Mouse (Mus musculus) midbrain, embryonic 10.5 days (tissue): Measurements from ENCODE around the gene Mmrn2. TPM values are rescaled to one million over a fixed set of nuclear protein-coding genes. Genes with fewer than 3 reads are reported as not detected.
"Not testable (repeated sequence)": the region's sequence is repeated elsewhere in the genome, so short reads cannot be mapped to it uniquely, and the experiment has no call there.

Source experiments
- DNase-seq: peaks from one replicate; pipeline ENCODE4 v3.0.0-alpha.2; 2017; ENCODE audit warnings: low spot score
- H3K27ac ChIP-seq: fragments of 300-500 bp; sonication (generic); replicated peaks from 2 replicates; pipeline ENCODE4 v1.5.1; 2016; ENCODE audit warnings: mild to moderate bottlenecking
- H3K27me3 ChIP-seq: fragments of 300-500 bp; sonication (generic); 2 replicates; pipeline ENCODE4 v1.6.1; 2016; ENCODE audit warnings: low read depth, mild to moderate bottlenecking; ENCODE audit not compliant: poor library complexity, severe bottlenecking
- H3K36me3 ChIP-seq: fragments of 300-500 bp; sonication (generic); 2 replicates; pipeline ENCODE4 v1.6.1; 2016; ENCODE audit warnings: mild to moderate bottlenecking, moderate library complexity
- H3K4me1 ChIP-seq: fragments of 300-500 bp; sonication (generic); 2 replicates; pipeline ENCODE4 v1.6.1; 2016
- H3K4me3 ChIP-seq: fragments of 300-500 bp; sonication (generic); 2 replicates; pipeline ENCODE4 v1.5.1; 2016; ENCODE audit warnings: mild to moderate bottlenecking, moderate library complexity
- H3K9me3 ChIP-seq: fragments of 300-500 bp; sonication (generic); replicated peaks from 2 replicates; pipeline ENCODE4 v1.6.1; 2016; ENCODE audit warnings: mild to moderate bottlenecking
- WGBS: fragments of 180-500 bp; shearing (Covaris S2); methylation state at CpG from one replicate; pipeline ENCODE4 v1.1.7; 2016; 5-methylcytosine and 5-hydroxymethylcytosine counted together
- polyA plus RNA-seq: library from polyadenylated mRNA; unstranded; fragments of >200 nt; fragmentation: Nextera tagmentation; extraction: Ambion mirVana; gene quantifications from 2 replicates; pipeline ENCODE4 v1.2.1, GENCODE M21; 2016

The Mmrn2 gene
- polyA plus RNA-seq, 1 experiment from 2014 or later: 6.3 TPM

GRCm38 (mm10) chr14:34393295-34393694 is 18.0 kb downstream of the Mmrn2 start:
- WGBS: 56% methylated on average over 4 of the region's 4 CpGs
- DNase-seq: no peak
- Histone ChIP-seq H3K4me3 (no peak overlapping the region), H3K9me3 (peaks cover 3% of the 10 kb centered on the region; the same call in 1 of the 2 replicates), H3K27ac (no peak overlapping the region), H3K4me1 (peaks cover 10% of the 10 kb centered on the region; the same call in 1 of the 2 replicates), H3K36me3 (peaks cover 8% of the 10 kb centered on the region), H3K27me3 (no peaks in the 10 kb centered on the region)

- Histone ChIP-seq H3K4me1 (peaks cover 10% of the 10 kb centered on the region; the same call in 1 of the 2 replicates), H3K36me3 (peaks cover 49% of the 10 kb centered on the region), H3K4me3 (no peak overlapping the region), H3K27ac (no peak overlapping the region), H3K9me3 (peaks cover 5% of the 10 kb centered on the region; the same call in 1 of the 2 replicates), H3K27me3 (no peaks in the 10 kb centered on the region)
- no peak for DNase-seq
- WGBS: 90% methylated on average over 5 of the region's 5 CpGs
Observed at GRCm38 (mm10) chr14:34397871-34398270, 22.6 kb downstream of the Mmrn2 start.

GRCm38 (mm10) chr14:34398901-34399300 is 23.6 kb downstream of the Mmrn2 start:
- WGBS: 94% methylated on average over 21 of the region's 21 CpGs

GRCm38 (mm10) chr14:34399301-34399700 is 24.0 kb downstream of the Mmrn2 start:
- H3K4me1 ChIP-seq: no peaks in the 10 kb centered on the region
- H3K36me3 ChIP-seq: peaks cover 62% of the 10 kb centered on the region
- 96% methylated on average over 6 of the region's 6 CpGs for WGBS

More at GRCm38 (mm10) chr14:34398901-34399300, 23.6 kb downstream of the Mmrn2 start:
- H3K27ac ChIP-seq: no peak overlapping the region
- no peak overlapping the region for H3K4me3 ChIP-seq
- no peaks in the 10 kb centered on the region for H3K27me3 ChIP-seq
- H3K4me1 ChIP-seq: peaks cover 3% of the 10 kb centered on the region; the same call in 1 of the 2 replicates
- H3K9me3 ChIP-seq: peaks cover 5% of the 10 kb centered on the region; the same call in 1 of the 2 replicates
- DNase-seq: no peak
- peaks cover 58% of the 10 kb centered on the region for H3K36me3 ChIP-seq

GRCm38 (mm10) chr14:34400021-34400420 is 24.8 kb downstream of the Mmrn2 start:
- Histone ChIP-seq H3K27me3 (no peaks in the 10 kb centered on the region), H3K9me3 (peaks cover 5% of the 10 kb centered on the region; the same call in 1 of the 2 replicates), H3K4me3 (no peak overlapping the region), H3K27ac (no peak overlapping the region), H3K36me3 (peaks cover 69% of the 10 kb centered on the region), H3K4me1 (no peaks in the 10 kb centered on the region)
- DNase-seq: no peak
- 92% methylated on average over 3 of the region's 3 CpGs for WGBS

More at GRCm38 (mm10) chr14:34399301-34399700, 24.0 kb downstream of the Mmrn2 start:
- Histone ChIP-seq H3K9me3 (peaks cover 5% of the 10 kb centered on the region; the same call in 1 of the 2 replicates), H3K27me3 (no peaks in the 10 kb centered on the region), H3K4me3 (no peak overlapping the region), H3K27ac (no peak overlapping the region)
- DNase-seq: no peak

- peaks cover 80% of the 10 kb centered on the region for H3K36me3 ChIP-seq
- peak; percentile 49 for DNase-seq
- WGBS: 52% methylated on average over 6 of the region's 6 CpGs
Observed at GRCm38 (mm10) chr14:34401135-34401534, 25.9 kb downstream of the Mmrn2 start.

GRCm38 (mm10) chr14:34402871-34403270 is 27.6 kb downstream of the Mmrn2 start:
- Histone ChIP-seq H3K27me3 (no peaks in the 10 kb centered on the region), H3K27ac (no peak overlapping the region), H3K36me3 (peaks cover 94% of the 10 kb centered on the region), H3K4me1 (no peaks in the 10 kb centered on the region), H3K4me3 (no peak overlapping the region), H3K9me3 (0 out of 2 replicates have a peak, but pooled peaks cover 5% of the 10 kb centered on the region)
- DNase-seq: no peak
- WGBS: 88% methylated on average over 8 of the region's 8 CpGs

More at GRCm38 (mm10) chr14:34401135-34401534, 25.9 kb downstream of the Mmrn2 start:
- no peak overlapping the region for H3K27ac ChIP-seq
- 0 out of 2 replicates have a peak, but pooled peaks cover 5% of the 10 kb centered on the region for H3K9me3 ChIP-seq
- H3K27me3 ChIP-seq: no peaks in the 10 kb centered on the region
- no peaks in the 10 kb centered on the region for H3K4me1 ChIP-seq
- no peak overlapping the region for H3K4me3 ChIP-seq

- Histone ChIP-seq H3K9me3 (0 out of 2 replicates have a peak, but pooled peaks cover 5% of the 10 kb centered on the region), H3K36me3 (peaks cover 94% of the 10 kb centered on the region), H3K4me3 (no peak overlapping the region), H3K27ac (no peak overlapping the region), H3K4me1 (no peaks in the 10 kb centered on the region), H3K27me3 (no peaks in the 10 kb centered on the region)
- no peak for DNase-seq
- 95% methylated on average over 7 of the region's 7 CpGs for WGBS
Observed at GRCm38 (mm10) chr14:34403424-34403823, 28.2 kb downstream of the Mmrn2 start.

GRCm38 (mm10) chr14:34410716-34411115 is 35.5 kb downstream of the Mmrn2 start:
- H3K4me3 ChIP-seq: no peak overlapping the region
- H3K27me3 ChIP-seq: no peaks in the 10 kb centered on the region
- DNase-seq: no peak
- no peak overlapping the region for H3K27ac ChIP-seq
- no peaks in the 10 kb centered on the region for H3K9me3 ChIP-seq
- H3K36me3 ChIP-seq: peaks cover 100% of the 10 kb centered on the region
- WGBS: 96% methylated on average over 6 of the region's 6 CpGs
- H3K4me1 ChIP-seq: no peaks in the 10 kb centered on the region

- Histone ChIP-seq H3K27me3 (no peaks in the 10 kb centered on the region), H3K4me3 (no peak overlapping the region), H3K9me3 (no peaks in the 10 kb centered on the region), H3K36me3 (peaks cover 97% of the 10 kb centered on the region), H3K27ac (no peak overlapping the region), H3K4me1 (no peaks in the 10 kb centered on the region)
- DNase-seq: no peak
- WGBS: 91% methylated on average over 7 of the region's 7 CpGs
Observed at GRCm38 (mm10) chr14:34412164-34412896, 37.1 kb downstream of the Mmrn2 start.

GRCm38 (mm10) chr14:34416946-34417345 is 41.7 kb downstream of the Mmrn2 start:
- H3K4me1 ChIP-seq, H3K27me3 ChIP-seq, H3K4me3 ChIP-seq, H3K27ac ChIP-seq, DNase-seq, H3K9me3 ChIP-seq: not testable (repeated sequence)
- peaks cover 96% of the 10 kb centered on the region for H3K36me3 ChIP-seq
- WGBS: 93% methylated on average over 4 of the region's 4 CpGs

- no peak overlapping the region for H3K4me3 ChIP-seq
- 90% methylated on average over 5 of the region's 5 CpGs for WGBS
- H3K27me3 ChIP-seq: no peaks in the 10 kb centered on the region
- no peaks in the 10 kb centered on the region for H3K9me3 ChIP-seq
- H3K27ac ChIP-seq: no peak overlapping the region
- peaks cover 96% of the 10 kb centered on the region for H3K36me3 ChIP-seq
- H3K4me1 ChIP-seq: no peaks in the 10 kb centered on the region
- DNase-seq: no peak
Observed at GRCm38 (mm10) chr14:34417501-34417900, 42.2 kb downstream of the Mmrn2 start.

- H3K9me3 ChIP-seq: no peaks in the 10 kb centered on the region
- WGBS: 93% methylated on average over 1 of the region's 1 CpGs
- H3K36me3 ChIP-seq: peaks cover 96% of the 10 kb centered on the region
- H3K4me3 ChIP-seq: no peak overlapping the region
- DNase-seq: no peak
- no peak overlapping the region for H3K27ac ChIP-seq
- no peaks in the 10 kb centered on the region for H3K27me3 ChIP-seq
- H3K4me1 ChIP-seq: no peaks in the 10 kb centered on the region
Observed at GRCm38 (mm10) chr14:34421078-34421477, 45.8 kb downstream of the Mmrn2 start.
